Mouse (Mus musculus): ENCODE results near the gene Atg7.

Gene Atg7

DNA sequence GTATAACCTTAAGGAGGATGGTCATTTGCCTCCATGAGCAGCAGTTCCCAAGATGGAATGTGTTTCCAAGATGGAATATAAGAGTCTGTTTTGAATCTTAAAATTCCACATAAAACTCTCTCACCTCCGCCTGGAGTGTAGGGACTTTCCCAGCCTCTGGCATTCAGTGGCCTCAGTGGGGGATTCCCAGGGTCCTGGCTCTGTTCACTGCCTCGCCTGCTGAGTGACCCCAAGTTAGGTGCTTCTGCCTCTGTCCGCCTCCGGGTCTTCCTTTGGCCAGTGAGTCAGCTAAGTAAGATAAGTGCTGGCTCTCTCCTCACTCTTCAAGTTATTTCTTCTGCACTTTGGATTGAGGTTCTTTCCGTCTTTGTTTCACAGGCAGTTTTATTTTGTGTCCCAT, 90.3 kb downstream of the Atg7 start:
- no peak for DNase-seq (ENCODE audit: inconsistent age in 2 of 2, low spot score in 1 of 2)

GRCm38 (mm10) chr6:114733681-114734080, 90.8 kb downstream of the Atg7 start:
- peak in 1 of 2 experiments; percentile 68 for DNase-seq (ENCODE audit: inconsistent age in 2 of 2, low spot score in 1 of 2)

- peak in 1 of 2 experiments; percentile 57 for DNase-seq (ENCODE audit: inconsistent age in 2 of 2, low spot score in 1 of 2)
These were observed 92.2 kb downstream of the Atg7 start for GRCm38 (mm10) chr6:114735054-114735453.

DNA sequence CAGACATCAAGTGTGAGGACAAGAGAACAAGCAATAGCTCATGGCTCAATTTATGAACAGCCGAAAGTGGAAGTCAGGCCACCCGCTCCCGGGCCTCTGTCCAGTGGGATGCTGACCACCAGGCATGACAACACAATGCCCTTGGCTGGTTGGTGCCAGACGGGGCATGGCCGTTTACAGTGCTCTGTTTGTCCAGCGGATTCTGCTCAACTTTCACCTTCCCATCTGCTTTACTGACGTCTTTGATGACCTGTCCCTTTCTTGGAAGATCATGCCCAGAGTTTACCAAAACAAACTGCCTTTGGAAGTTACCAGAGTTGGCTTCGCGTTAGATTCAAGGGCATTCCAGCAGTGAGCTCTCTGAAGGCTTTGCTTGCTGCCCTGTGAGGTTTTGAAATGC, 93.5 kb downstream of the Atg7 start:
- DNase-seq (ENCODE audit: inconsistent age in 2 of 2, low spot score in 1 of 2): peak in 1 of 2 experiments; percentile 74

- DNase-seq (ENCODE audit: inconsistent age in 2 of 2, low spot score in 1 of 2): no peak
These were observed 94.3 kb downstream of the Atg7 start for GRCm38 (mm10) chr6:114737181-114737580.

GRCm38 (mm10) chr6:114737931-114738759, 95.2 kb downstream of the Atg7 start:
- no peak for DNase-seq (ENCODE audit: inconsistent age in 2 of 2, low spot score in 1 of 2)

GRCm38 (mm10) chr6:114738760-114739112, 95.8 kb downstream of the Atg7 start:
- no peak for DNase-seq (ENCODE audit: inconsistent age in 2 of 2, low spot score in 1 of 2)

- DNase-seq (ENCODE audit: inconsistent age in 2 of 2, low spot score in 1 of 2): no peak
These were observed 99.5 kb downstream of the Atg7 start for GRCm38 (mm10) chr6:114742209-114743003.

DNA sequence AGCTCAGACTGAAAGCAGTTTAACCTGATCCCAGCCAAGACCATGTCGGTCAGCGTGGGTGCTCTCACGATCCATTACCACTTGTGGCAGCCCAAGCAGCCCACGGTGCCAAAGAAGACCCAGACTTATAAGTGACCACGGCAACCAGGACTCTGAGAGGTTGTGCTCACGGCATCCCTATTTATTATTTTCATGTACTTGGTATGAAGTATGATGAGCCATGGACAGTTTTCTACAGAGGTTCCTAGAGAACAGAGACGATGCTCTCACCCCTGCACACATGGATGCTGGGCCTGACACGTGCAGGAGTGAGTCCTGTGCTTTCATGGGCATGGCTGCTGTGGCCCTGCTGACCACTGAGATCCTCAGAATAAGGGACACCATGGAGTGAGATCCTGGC, 100.2 kb downstream of the Atg7 start:
- no peak for DNase-seq (ENCODE audit: inconsistent age in 2 of 2, low spot score in 1 of 2)

DNA sequence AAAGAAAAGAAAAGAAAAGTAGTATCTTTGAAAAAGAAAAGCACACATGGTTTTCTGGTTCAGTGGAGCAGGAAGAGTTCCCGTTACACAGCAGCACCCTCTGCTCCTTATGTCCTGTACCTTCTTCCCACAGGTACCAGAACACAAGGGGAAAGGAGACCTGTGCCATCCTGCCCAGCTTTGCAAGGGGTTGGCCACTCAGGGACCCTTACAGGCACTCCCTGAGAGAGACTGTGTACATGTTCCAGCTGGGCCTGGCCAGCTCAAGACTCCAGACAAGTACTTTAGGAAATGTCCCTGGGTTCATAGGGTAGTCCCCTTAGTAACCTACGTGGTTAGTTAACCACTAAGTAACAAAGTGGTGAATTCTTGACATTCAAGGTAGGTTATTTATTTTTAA, 100.9 kb downstream of the Atg7 start:
- no peak for DNase-seq (ENCODE audit: inconsistent age in 2 of 2, low spot score in 1 of 2)

GRCm38 (mm10) chr6:114746439-114746974, 103.6 kb downstream of the Atg7 start:
- no peak for DNase-seq (ENCODE audit: inconsistent age in 2 of 2, low spot score in 1 of 2)

GRCm38 (mm10) chr6:114748419-114748818, 105.5 kb downstream of the Atg7 start:
- no peak for DNase-seq (ENCODE audit: inconsistent age in 2 of 2, low spot score in 1 of 2)

DNA sequence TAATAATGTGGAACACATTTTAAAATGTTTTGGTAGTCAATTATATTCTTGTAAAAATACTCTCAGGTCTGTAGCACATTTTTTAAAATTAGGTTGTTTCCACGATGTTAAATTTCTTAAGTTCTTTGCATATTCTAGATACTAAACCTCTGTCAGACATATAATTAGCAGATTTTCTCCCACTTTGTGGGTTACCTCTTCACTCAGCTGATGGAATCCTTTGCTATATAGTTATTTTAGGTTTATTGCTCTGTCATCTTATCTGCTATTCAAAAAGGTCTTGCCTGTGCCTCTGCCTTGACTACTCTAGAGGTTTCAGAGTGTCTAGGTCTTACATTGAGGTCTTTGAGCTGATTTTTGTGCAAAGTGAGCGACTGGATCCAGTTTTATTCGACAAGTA, 106.0 kb downstream of the Atg7 start:
- no peak for DNase-seq (ENCODE audit: inconsistent age in 2 of 2, low spot score in 1 of 2)

DNA sequence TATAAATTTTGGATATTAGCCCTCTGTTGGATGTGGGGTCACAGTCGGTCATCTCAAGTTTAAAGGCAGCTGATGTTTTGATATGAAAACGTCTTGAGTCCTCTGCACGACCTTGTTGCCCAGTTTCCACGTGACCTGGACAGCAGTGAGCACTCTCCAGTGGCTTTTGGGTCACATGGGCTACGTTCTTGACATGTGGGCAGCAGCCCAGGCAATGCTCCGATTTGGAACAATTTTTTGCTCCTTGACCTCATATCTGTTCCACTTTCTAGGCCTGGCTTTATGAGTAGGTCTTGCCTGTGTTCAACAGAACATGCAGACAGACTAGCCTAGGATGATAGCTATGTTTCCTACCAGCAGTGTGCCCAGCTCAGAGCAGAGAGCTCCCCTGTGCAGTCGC, 115.9 kb downstream of the Atg7 start:
- DNase-seq (ENCODE audit: inconsistent age in 2 of 2, low spot score in 1 of 2): peak in 1 of 2 experiments; percentile 63

DNA sequence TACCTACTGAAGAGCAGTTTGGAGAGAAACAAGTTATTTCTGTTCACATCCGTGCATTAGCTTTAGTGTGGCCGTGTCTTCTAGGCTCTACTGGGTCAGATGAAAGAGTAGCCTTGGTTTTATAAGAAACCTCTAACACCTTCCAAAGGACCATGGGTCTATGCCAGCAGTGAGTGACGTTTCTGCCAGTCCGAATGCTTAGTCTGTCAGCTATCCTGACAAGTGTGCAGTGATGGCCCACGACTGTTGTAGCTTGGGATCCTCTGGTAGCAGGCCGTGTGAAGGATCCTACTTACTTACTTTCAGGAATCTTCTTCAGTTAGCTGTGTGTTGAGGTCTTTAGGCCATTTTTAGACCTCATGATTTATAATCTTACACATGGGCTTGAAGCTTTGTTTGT, 123.4 kb downstream of the Atg7 start:
- no peak for DNase-seq (ENCODE audit: inconsistent age in 2 of 2, low spot score in 1 of 2)

- DNase-seq (ENCODE audit: inconsistent age in 2 of 2, low spot score in 1 of 2): no peak
These were observed 124.8 kb downstream of the Atg7 start for GRCm38 (mm10) chr6:114767710-114768109.

DNA sequence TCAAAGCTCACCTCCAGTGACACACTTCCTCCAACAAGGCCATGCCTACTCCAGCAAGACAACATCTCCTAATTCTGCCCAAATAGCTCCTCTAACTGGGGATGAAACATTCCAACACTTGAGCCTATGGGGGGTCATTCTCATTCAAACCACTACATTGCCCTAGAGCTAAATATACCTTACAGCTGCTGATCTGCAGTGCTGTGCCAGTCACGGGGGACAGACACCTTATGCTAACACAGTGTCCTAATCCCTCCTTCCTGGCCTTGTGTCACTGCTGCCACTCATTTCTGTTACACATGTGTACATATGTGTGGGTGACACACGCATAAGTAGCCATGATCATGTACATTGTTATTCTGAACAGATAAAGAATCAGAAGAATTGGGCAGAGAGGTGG, 127.4 kb downstream of the Atg7 start:
- DNase-seq (ENCODE audit: inconsistent age in 2 of 2, low spot score in 1 of 2): no peak

DNA sequence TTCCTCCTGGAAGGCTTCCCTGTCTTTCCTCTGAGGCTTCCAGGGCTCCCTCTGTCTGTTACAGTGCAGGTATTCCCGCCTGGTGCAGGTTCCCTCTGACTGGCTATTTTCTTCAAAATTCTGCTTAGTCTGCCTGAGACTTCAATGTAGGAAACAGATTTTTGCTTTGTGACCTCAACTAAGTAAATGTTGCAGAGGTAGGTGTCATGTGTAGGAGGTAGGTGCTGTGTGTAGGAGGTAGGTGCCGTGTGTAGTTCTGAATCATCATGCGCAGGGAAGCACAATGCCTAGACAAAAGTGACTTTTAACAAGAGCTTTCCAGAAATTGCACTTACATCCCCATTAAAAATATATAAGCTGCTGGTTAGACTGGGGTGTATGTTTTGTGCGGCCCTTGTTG, 128.6 kb downstream of the Atg7 start:
- no peak for DNase-seq (ENCODE audit: inconsistent age in 2 of 2, low spot score in 1 of 2)

DNA sequence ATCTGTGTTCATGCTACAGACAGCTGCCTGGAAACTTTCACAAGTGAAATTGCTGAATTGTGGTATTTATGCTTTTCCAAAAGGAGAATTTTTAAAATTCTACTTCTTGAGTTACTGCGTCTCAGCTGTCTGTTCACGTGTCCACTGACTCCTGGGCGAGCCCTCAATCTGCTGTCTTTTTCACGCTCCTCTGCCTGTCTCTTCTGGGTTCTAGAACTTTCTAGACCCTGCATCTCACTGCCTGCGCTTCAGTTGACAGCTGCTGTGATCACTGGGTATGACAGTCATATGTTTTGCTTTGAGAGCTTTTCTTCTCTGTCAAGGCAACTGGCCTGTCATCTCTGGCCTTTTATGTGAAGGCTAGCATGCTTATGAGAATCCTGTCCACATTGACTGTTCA, 132.3 kb downstream of the Atg7 start:
- no peak for DNase-seq (ENCODE audit: inconsistent age in 2 of 2, low spot score in 1 of 2)

- peak in 1 of 2 experiments; percentile 35 for DNase-seq (ENCODE audit: inconsistent age in 2 of 2, low spot score in 1 of 2)
These were observed 135.0 kb downstream of the Atg7 start for GRCm38 (mm10) chr6:114777872-114778271.

DNA sequence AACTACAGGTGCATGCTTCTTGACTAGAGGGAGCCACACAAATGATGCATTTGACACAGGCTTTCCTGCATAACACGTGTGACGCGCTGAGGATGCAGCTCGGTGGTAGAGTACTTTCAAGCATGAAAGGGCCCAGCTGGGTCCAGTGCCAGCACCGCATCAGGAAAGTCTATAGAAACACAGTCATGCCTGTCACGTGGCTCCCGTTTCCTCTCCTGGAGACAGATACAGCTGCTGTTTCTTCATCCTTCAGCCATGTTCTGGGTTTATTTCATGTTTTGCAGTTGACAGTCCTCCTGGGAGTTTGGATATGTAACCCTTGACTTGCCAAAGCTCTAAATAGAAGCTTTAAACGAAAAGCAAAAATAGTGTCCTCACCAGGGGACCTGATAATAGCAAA, 135.8 kb downstream of the Atg7 start:
- DNase-seq (ENCODE audit: inconsistent age in 2 of 2, low spot score in 1 of 2): no peak

DNA sequence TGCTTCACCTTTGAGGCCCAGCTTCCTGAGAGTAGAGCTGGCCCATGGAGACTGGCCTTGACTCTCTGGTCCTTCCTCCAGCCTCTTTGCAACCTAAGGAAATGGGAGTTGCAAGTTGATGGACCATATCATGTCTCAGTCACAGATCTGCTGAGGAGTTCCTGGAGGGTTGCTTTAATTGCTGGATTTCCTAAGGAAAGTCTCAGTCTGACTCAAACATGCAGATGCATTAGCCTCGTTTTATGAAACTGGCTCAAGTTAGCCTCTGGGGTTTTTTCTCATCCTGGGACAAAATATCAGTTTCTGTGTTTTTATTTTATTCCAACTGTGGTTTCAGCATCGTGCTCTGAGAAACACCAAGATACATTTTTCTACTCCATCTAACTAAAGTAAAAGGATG, 137.7 kb downstream of the Atg7 start:
- no peak for DNase-seq (ENCODE audit: inconsistent age in 2 of 2, low spot score in 1 of 2)

Measured in adrenal gland, adult (tissue).